Mouse (Mus musculus) liver, adult 2 months (tissue): Measurements from ENCODE around the gene Fancg. TPM values are rescaled to one million over a fixed set of nuclear protein-coding genes. Genes with fewer than 3 reads are reported as not detected.
"Not testable (repeated sequence)": the region's sequence is repeated elsewhere in the genome, so short reads cannot be mapped to it uniquely, and the experiment has no call there.

Source experiments
- DNase-seq: peaks from one replicate; pipeline ENCODE4 v3.0.0-alpha.2; 2011; ENCODE audit warnings: low read depth, low spot score; ENCODE audit errors: extremely low read depth
- H3K27ac ChIP-seq: fragments of 200-500 bp; replicated peaks from 2 replicates; pipeline ENCODE4 v1.5.1; 2012; ENCODE audit warnings: low read depth, mild to moderate bottlenecking, control low read depth, inconsistent platforms, low read length; ENCODE audit not compliant: insufficient read depth
- H3K27me3 ChIP-seq: fragments of 200-500 bp; 2 replicates; pipeline ENCODE4 v1.6.1; 2012; ENCODE audit warnings: mild to moderate bottlenecking, moderate library complexity, low read length, inconsistent platforms; ENCODE audit not compliant: control insufficient read depth, insufficient read depth
- H3K36me3 ChIP-seq: fragments of 200-500 bp; 2 replicates; pipeline ENCODE4 v1.6.1; 2012; ENCODE audit warnings: low read length, inconsistent platforms; ENCODE audit not compliant: control insufficient read depth, insufficient read depth
- H3K4me1 ChIP-seq: fragments of 200-500 bp; 2 replicates; pipeline ENCODE4 v1.6.1; 2011; ENCODE audit warnings: low read length; ENCODE audit not compliant: control insufficient read depth, insufficient read depth
- H3K4me3 ChIP-seq: fragments of 200-500 bp; 2 replicates; pipeline ENCODE4 v1.5.1; 2011; ENCODE audit warnings: low read depth, mild to moderate bottlenecking, control low read depth, low read length, moderate library complexity; ENCODE audit not compliant: insufficient read depth
- H3K79me2 ChIP-seq: fragments of 200-500 bp; 2 replicates; pipeline ENCODE4 v1.6.1; 2012; ENCODE audit warnings: inconsistent platforms, mild to moderate bottlenecking, low read length, moderate library complexity; ENCODE audit not compliant: control insufficient read depth, insufficient read depth
- H3K9ac ChIP-seq: fragments of 200-500 bp; 2 replicates; pipeline ENCODE4 v1.6.1; 2012; ENCODE audit warnings: low read depth, mild to moderate bottlenecking, control low read depth, inconsistent platforms, low read length
- CTCF ChIP-seq: fragments of 200-500 bp; IDR thresholded peaks from 2 replicates; pipeline ENCODE4 v1.5.1; 2011; ENCODE audit warnings: low read depth, low read length, control low read depth
- POLR2A ChIP-seq: fragments of 200-500 bp; IDR thresholded peaks from 2 replicates; pipeline ENCODE4 v1.6.1; 2011; ENCODE audit warnings: low read length, control low read depth; ENCODE audit not compliant: insufficient read depth; ENCODE audit errors: extremely low read depth
- WGBS: fragments of 180-500 bp; shearing (Covaris S2); methylation state at CpG from one replicate; pipeline ENCODE4 v1.1.7; 2018; 5-methylcytosine and 5-hydroxymethylcytosine counted together
- polyA plus RNA-seq: library from polyadenylated mRNA; depleted of rRNA; stranded (reverse); fragments of >200 nt; gene quantifications from 2 replicates; pipeline ENCODE4 v1.2.3, GENCODE M21; 2012
- total RNA-seq: library from RNA; depleted of rRNA; stranded (reverse); fragments of >200 nt; gene quantifications from 2 replicates; pipeline ENCODE4 v1.2.3, GENCODE M21; 2014

Gene Fancg
- total and polyA plus RNA-seq, 2 experiments = 1.2 to 2.9 TPM

DNA sequence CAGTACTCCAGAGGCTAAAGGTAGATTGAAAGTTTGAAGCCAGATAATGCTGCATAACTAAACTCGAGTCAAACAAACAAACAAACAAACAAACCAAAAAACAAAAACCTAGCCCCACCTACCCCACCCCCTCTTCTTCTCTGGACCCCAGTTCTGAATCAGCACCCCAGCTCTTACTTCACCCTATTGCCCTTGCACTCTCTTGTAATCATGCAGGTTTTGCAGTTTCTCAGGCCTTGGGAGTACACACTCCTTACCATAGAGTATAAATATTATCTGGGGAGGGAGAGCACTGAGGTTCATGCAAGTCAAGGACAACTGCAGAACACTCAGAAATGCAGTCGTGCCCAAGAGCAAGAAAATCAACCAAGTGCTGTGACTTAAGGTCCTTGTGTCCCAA is 9.0 kb downstream of the Fancg start:
- H3K27ac ChIP-seq = no peak overlapping the region
- TF ChIP-seq POLR2A = no peak
- TF ChIP-seq CTCF = no peak
- 75% methylated on average over 2 of the region's 2 CpGs for WGBS

DNA sequence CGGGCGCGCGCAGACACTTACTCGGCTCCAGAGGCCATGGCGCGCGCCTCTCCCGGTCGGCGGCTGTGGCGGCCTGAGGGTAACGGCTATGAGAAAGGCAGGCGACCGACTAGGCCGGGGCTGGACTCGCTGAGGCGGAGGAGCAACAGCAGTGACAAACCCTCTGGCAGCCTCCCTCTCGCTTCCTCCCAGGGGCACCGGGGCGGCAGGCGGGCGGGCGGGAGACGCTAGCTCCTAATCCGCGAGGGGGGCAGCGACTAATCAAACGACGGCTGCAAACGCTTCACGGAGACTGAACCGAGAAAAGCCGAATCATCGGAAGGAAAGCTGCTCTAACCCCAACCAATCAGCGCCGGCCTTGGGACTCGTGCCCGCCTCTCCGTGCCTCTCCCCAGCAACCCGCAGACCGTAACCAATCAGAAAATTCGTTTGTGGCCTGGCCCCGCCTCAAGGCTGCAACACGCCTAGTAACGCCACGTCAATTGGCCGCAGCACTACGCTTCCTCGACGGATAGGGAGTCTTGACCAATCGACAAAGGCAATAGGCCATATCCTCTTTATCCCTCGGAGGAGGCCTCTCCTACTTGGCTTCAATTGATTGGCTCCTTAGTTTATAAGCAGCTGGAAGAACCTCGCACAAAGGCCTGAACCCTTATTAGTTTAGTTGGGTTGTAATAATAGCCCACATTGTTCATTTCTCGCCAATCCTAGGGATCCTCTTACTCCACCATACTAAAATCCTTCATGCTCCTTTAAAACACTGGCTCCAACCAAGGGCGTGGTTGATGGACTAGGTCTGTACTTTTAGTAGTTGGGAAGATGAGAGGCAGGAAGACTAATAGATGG is 9.9 kb downstream of the Fancg start, which contains the start of gene Vcp:
TSS of gene Vcp (minus strand) at position 367 of the 846 bp plus-strand sequence.
- H3K36me3 ChIP-seq, H3K27me3 ChIP-seq: not testable (repeated sequence)
- WGBS = 2% methylated on average over 53 of the region's 56 CpGs
- H3K27ac ChIP-seq = peak within 1 kb of the TSS; percentile 90
- H3K79me2 ChIP-seq = peaks cover 11% of the 10 kb centered on the region; the same call in 1 of the 2 replicates
- peak within 1 kb of the TSS; percentile 91 for H3K9ac ChIP-seq
- H3K4me3 ChIP-seq = peak within 1 kb of the TSS; percentile 83
- 0 out of 2 replicates have a peak, but pooled peaks have one; percentile 32 for TF ChIP-seq POLR2A
- peak; percentile 97 for DNase-seq
- H3K4me1 ChIP-seq = peaks cover 11% of the 10 kb centered on the region; the same call in 1 of the 2 replicates

More for the DNA sequence above, 9.0 kb downstream of the Fancg start:
- peaks cover 11% of the 10 kb centered on the region; the same call in 1 of the 2 replicates for H3K79me2 ChIP-seq
- H3K4me1 ChIP-seq = peaks cover 11% of the 10 kb centered on the region; the same call in 1 of the 2 replicates
- H3K9ac ChIP-seq = no peak overlapping the region
- no peak overlapping the region for H3K4me3 ChIP-seq
- peaks cover 1% of the 10 kb centered on the region; the same call in 1 of the 2 replicates for H3K36me3 ChIP-seq
- no peak for DNase-seq
- H3K27me3 ChIP-seq = no peaks in the 10 kb centered on the region

DNA sequence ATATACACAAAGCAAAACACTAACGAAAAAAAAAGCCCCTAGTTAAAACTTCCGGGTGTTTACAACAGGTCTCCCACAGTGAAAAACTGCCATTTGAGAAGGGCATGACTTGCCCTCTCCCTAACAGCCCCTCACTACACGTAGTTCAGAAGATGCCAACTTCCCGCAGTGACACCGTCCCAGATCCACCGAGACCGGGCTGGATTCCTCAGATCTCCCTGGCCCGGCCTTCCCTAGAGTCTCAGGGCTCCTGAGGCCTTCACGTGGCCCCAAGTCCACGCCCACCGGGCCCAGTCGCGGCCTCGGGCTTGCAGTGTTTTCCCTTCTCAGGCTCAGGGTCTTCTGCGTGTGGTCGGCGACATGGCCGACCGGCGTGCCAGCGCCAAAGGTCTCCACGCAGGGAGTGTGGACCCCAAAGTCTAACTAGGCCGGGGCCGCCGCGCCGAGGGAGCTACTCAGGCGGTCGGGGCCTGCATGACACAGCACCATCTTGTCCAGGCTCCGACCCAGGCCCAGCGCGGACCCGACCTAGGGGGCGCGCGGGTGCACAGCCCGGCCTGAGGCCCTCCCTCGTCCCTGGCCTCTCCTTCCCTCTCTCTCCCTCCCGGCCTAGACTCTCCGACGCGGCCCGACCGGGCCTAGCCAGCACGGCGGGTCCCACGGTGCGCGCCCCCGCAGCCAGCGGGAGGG is 10.7 kb downstream of the Fancg start:
- peaks cover 11% of the 10 kb centered on the region; the same call in 1 of the 2 replicates for H3K4me1 ChIP-seq
- peaks cover 17% of the 10 kb centered on the region for H3K36me3 ChIP-seq
- peak; percentile 75 for DNase-seq
- H3K27ac ChIP-seq = peak overlapping the region; percentile 90
- WGBS = under 1% methylated on average over 51 of the region's 51 CpGs
- H3K27me3 ChIP-seq = no peaks in the 10 kb centered on the region
- H3K4me3 ChIP-seq = peak overlapping the region; percentile 83
- no peak for TF ChIP-seq CTCF
- no peak for TF ChIP-seq POLR2A
- peaks cover 11% of the 10 kb centered on the region; the same call in 1 of the 2 replicates for H3K79me2 ChIP-seq
- H3K9ac ChIP-seq = peak overlapping the region; percentile 91

DNA sequence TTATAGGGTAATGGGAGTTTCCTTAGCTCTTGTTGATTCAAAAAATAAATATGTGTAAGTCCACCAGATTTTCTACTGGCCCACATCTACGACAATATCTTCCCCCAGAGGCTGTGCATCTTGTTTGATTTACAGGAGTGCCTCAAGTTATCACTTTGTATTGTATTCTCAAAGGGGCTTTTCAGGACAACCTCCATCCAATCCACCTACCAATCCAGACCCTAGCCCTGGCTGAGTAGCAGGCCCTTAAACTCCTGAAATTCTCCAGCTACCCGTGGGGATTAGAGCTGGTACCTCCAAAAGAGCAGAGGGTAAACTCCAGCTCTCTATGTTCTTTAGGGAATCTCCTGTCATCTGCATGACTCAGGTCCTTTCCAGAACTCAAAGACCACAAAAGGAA is 12.3 kb downstream of the Fancg start:
- no peak overlapping the region for H3K4me3 ChIP-seq
- peaks cover 33% of the 10 kb centered on the region for H3K36me3 ChIP-seq
- H3K27ac ChIP-seq = no peak overlapping the region
- no peaks in the 10 kb centered on the region for H3K27me3 ChIP-seq
- TF ChIP-seq POLR2A (no peak), CTCF (no peak)
- no peak for DNase-seq
- no peak overlapping the region for H3K9ac ChIP-seq
- H3K4me1 ChIP-seq = peaks cover 11% of the 10 kb centered on the region; the same call in 1 of the 2 replicates
- WGBS = 15% methylated on average over 2 of the region's 2 CpGs
- H3K79me2 ChIP-seq = peaks cover 11% of the 10 kb centered on the region; the same call in 1 of the 2 replicates

DNA sequence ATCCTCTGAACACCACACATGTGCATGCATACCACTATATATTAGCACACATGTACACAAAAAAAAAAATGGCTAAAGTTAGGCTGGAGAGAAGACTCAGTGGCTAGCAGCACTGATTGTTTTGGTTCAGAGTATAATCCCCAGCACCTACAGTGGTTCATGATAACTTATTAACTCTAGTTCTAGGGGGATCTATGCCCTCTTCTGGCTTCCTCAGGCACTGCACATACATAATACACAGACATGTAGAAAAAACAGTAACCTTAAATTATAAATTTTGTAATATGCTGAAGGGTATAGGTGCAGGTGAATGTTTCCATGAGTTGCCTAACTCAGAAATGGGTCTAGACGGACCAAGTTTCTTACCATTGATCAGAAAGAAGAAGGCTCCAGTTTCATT is 22.0 kb downstream of the Fancg start:
- Histone ChIP-seq H3K79me2 (no peaks in the 10 kb centered on the region; the same call in 1 of the 2 replicates), H3K9ac (no peak overlapping the region), H3K4me3 (no peak overlapping the region), H3K27ac (no peak overlapping the region), H3K36me3 (peaks cover 92% of the 10 kb centered on the region), H3K4me1 (no peaks in the 10 kb centered on the region), H3K27me3 (no peaks in the 10 kb centered on the region)
- no peak for DNase-seq
- WGBS = 91% methylated on average over 1 of the region's 1 CpGs
- TF ChIP-seq CTCF = no peak
- TF ChIP-seq POLR2A = no peak

DNA sequence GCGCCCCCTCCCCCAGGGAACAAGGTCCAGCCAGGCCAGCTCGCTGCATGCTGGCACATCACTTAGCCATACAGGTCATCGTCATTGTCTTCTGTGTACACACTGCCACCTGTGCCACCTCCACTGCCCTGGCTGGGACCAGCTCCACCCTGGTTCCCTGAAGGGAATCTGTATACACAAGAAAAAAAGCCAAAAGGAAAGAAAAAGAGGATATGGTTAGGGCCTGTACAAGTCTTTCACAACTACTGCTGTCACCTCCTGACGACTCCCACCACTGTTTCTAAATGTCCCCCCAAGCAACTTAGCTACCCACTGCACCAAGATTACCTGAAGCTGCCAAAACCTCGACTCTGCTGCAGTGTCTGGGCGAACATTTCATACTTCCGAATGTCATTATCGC is 29.8 kb downstream of the Fancg start:
- WGBS = 65% methylated on average over 8 of the region's 8 CpGs
- peaks cover 60% of the 10 kb centered on the region for H3K36me3 ChIP-seq
- not testable (repeated sequence) for H3K27me3 ChIP-seq, H3K4me1 ChIP-seq, H3K4me3 ChIP-seq, H3K27ac ChIP-seq, H3K9ac ChIP-seq, DNase-seq, H3K79me2 ChIP-seq
